Mouse (Mus musculus) lung, embryonic 14.5 days (tissue): ENCODE data around the gene Tbc1d20. TPM values are rescaled to one million over a fixed set of nuclear protein-coding genes. Genes with fewer than 3 reads are reported as not detected.

ENCODE experiments used
- ATAC-seq: fragments of 200-750 bp; cut with Nextera tagmentation; 2 replicates; pipeline ENCODE4 v1.8.0; 2017; ENCODE audit warnings: mild to moderate bottlenecking, moderate TSS enrichment, moderate library complexity; ENCODE audit not compliant: insufficient read depth
- DNase-seq: peaks from one replicate; pipeline ENCODE4 v3.0.0-alpha.2; 2015
- H3K27ac ChIP-seq: fragments of 300-500 bp; sonication (generic); 2 replicates; pipeline ENCODE4 v1.5.1; 2014; ENCODE audit warnings: low read depth, mild to moderate bottlenecking, moderate library complexity
- H3K27me3 ChIP-seq: fragments of 300-500 bp; sonication (generic); 2 replicates; pipeline ENCODE4 v1.6.1; 2014; ENCODE audit warnings: low read length, control low read depth; ENCODE audit not compliant: insufficient read depth
- H3K36me3 ChIP-seq: fragments of 300-500 bp; sonication (generic); 2 replicates; pipeline ENCODE4 v1.6.1; 2014; ENCODE audit warnings: control low read depth; ENCODE audit not compliant: insufficient read depth
- H3K4me1 ChIP-seq: fragments of 300-500 bp; sonication (generic); 2 replicates; pipeline ENCODE4 v1.6.1; 2014; ENCODE audit warnings: antibody characterized with exemption, control low read depth; ENCODE audit not compliant: insufficient read depth
- H3K4me2 ChIP-seq: fragments of 300-500 bp; sonication (generic); 2 replicates; pipeline ENCODE4 v1.6.1; 2014; ENCODE audit warnings: mild to moderate bottlenecking
- H3K4me3 ChIP-seq: fragments of 300-500 bp; sonication (generic); 2 replicates; pipeline ENCODE4 v1.5.1; 2014; ENCODE audit warnings: low read depth, low read length
- H3K9ac ChIP-seq: fragments of 300-500 bp; sonication (generic); 2 replicates; pipeline ENCODE4 v1.6.1; 2014
- H3K9me3 ChIP-seq: fragments of 300-500 bp; sonication (generic); 2 replicates; pipeline ENCODE4 v1.6.1; 2016; ENCODE audit warnings: low read depth, low read length, control low read depth
- CTCF ChIP-seq: IDR thresholded peaks from 2 replicates; pipeline ENCODE4 v1.5.1; 2016; ENCODE audit warnings: antibody characterized with exemption, low read depth
- WGBS: fragments of 180-500 bp; shearing (Covaris S2); extraction: QIAGEN DNeasy Blood & Tissue Kit; methylation state at CpG from one replicate; pipeline ENCODE4 v1.1.7; 2014; 5-methylcytosine and 5-hydroxymethylcytosine counted together
- polyA plus RNA-seq: library from polyadenylated mRNA; unstranded; fragments of >200 nt; fragmentation: Nextera tagmentation; extraction: Ambion mirVana; gene quantifications from 2 replicates; pipeline ENCODE4 v1.2.1, GENCODE M21; 2014

Gene Tbc1d20
- polyA plus RNA-seq, 1 experiment from 2014 or later: 39.4 TPM

- H3K27me3 ChIP-seq: no peaks in the 10 kb centered on the region
- no peak for ATAC-seq
- no peak overlapping the region for H3K4me3 ChIP-seq
- no peaks in the 10 kb centered on the region for H3K9me3 ChIP-seq
- no peak for TF ChIP-seq CTCF
- H3K36me3 ChIP-seq: peaks cover 73% of the 10 kb centered on the region
- H3K9ac ChIP-seq: no peak overlapping the region
- no peaks in the 10 kb centered on the region for H3K4me1 ChIP-seq
- WGBS: 86% methylated on average over 6 of the region's 6 CpGs
- no peak overlapping the region for H3K27ac ChIP-seq
- DNase-seq: no peak
- no peak overlapping the region for H3K4me2 ChIP-seq
Measured at GRCm38 (mm10) chr2:152305480-152305879, 11.9 kb downstream of the Tbc1d20 start.

GRCm38 (mm10) chr2:152307186-152307585 lies 13.6 kb downstream of the Tbc1d20 start:
- WGBS: 83% methylated on average over 3 of the region's 3 CpGs
- no peak for TF ChIP-seq CTCF
- H3K27me3 ChIP-seq: no peaks in the 10 kb centered on the region
- no peak overlapping the region for H3K4me3 ChIP-seq
- H3K4me2 ChIP-seq: no peak overlapping the region
- peaks cover 87% of the 10 kb centered on the region for H3K36me3 ChIP-seq
- DNase-seq: no peak
- ATAC-seq: no peak
- no peaks in the 10 kb centered on the region for H3K9me3 ChIP-seq
- H3K9ac ChIP-seq: no peak overlapping the region
- no peaks in the 10 kb centered on the region for H3K4me1 ChIP-seq
- H3K27ac ChIP-seq: no peak overlapping the region

- Histone ChIP-seq H3K27me3 (no peaks in the 10 kb centered on the region), H3K9me3 (no peaks in the 10 kb centered on the region), H3K4me2 (no peak overlapping the region), H3K4me3 (no peak overlapping the region), H3K36me3 (peaks cover 99% of the 10 kb centered on the region), H3K27ac (no peak overlapping the region), H3K9ac (no peak overlapping the region), H3K4me1 (no peaks in the 10 kb centered on the region)
- TF ChIP-seq CTCF: no peak
- ATAC-seq (no peak), DNase-seq (no peak)
- WGBS: 59% methylated on average over 7 of the region's 7 CpGs
Measured at GRCm38 (mm10) chr2:152312996-152313395, 19.4 kb downstream of the Tbc1d20 start.

GRCm38 (mm10) chr2:152313926-152314325 lies 20.3 kb downstream of the Tbc1d20 start:
- Histone ChIP-seq H3K27me3 (no peaks in the 10 kb centered on the region), H3K4me1 (no peaks in the 10 kb centered on the region), H3K9ac (no peak overlapping the region), H3K27ac (no peak overlapping the region), H3K4me3 (no peak overlapping the region), H3K36me3 (peaks cover 99% of the 10 kb centered on the region), H3K9me3 (no peaks in the 10 kb centered on the region), H3K4me2 (no peak overlapping the region)
- ATAC-seq (no peak), DNase-seq (no peak)
- WGBS: 88% methylated on average over 6 of the region's 6 CpGs
- no peak for TF ChIP-seq CTCF

GRCm38 (mm10) chr2:152317054-152317453 lies 23.4 kb downstream of the Tbc1d20 start:
- no peaks in the 10 kb centered on the region for H3K9me3 ChIP-seq
- H3K27ac ChIP-seq: no peak overlapping the region
- H3K27me3 ChIP-seq: no peaks in the 10 kb centered on the region
- 78% methylated on average over 6 of the region's 6 CpGs for WGBS
- no peak overlapping the region for H3K4me3 ChIP-seq
- no peak for TF ChIP-seq CTCF
- DNase-seq: no peak
- no peak for ATAC-seq
- H3K9ac ChIP-seq: no peak overlapping the region
- H3K4me2 ChIP-seq: no peak overlapping the region
- H3K36me3 ChIP-seq: peaks cover 99% of the 10 kb centered on the region
- no peaks in the 10 kb centered on the region for H3K4me1 ChIP-seq

- no peak overlapping the region for H3K4me3 ChIP-seq
- H3K27ac ChIP-seq: no peak overlapping the region
- peaks cover 98% of the 10 kb centered on the region for H3K36me3 ChIP-seq
- DNase-seq (no peak), ATAC-seq (no peak)
- WGBS: 86% methylated on average over 5 of the region's 5 CpGs
- no peaks in the 10 kb centered on the region for H3K9me3 ChIP-seq
- no peak for TF ChIP-seq CTCF
- no peaks in the 10 kb centered on the region for H3K4me1 ChIP-seq
- H3K27me3 ChIP-seq: no peaks in the 10 kb centered on the region
- H3K9ac ChIP-seq: no peak overlapping the region
- H3K4me2 ChIP-seq: no peak overlapping the region
Measured at GRCm38 (mm10) chr2:152321558-152321957, 27.9 kb downstream of the Tbc1d20 start.

- H3K36me3 ChIP-seq: peaks cover 98% of the 10 kb centered on the region
- H3K4me3 ChIP-seq: no peak overlapping the region
- H3K9me3 ChIP-seq: no peaks in the 10 kb centered on the region
- H3K9ac ChIP-seq: no peak overlapping the region
- H3K27me3 ChIP-seq: no peaks in the 10 kb centered on the region
- H3K4me2 ChIP-seq: no peak overlapping the region
- no peak for TF ChIP-seq CTCF
- H3K4me1 ChIP-seq: no peaks in the 10 kb centered on the region
- DNase-seq: no peak
- 92% methylated on average over 6 of the region's 6 CpGs for WGBS
- ATAC-seq: no peak
- no peak overlapping the region for H3K27ac ChIP-seq
Measured at GRCm38 (mm10) chr2:152322198-152322597, 28.6 kb downstream of the Tbc1d20 start.

- Histone ChIP-seq H3K27ac (no peak overlapping the region), H3K4me2 (no peak overlapping the region), H3K4me1 (no peaks in the 10 kb centered on the region), H3K9ac (no peak overlapping the region), H3K36me3 (peaks cover 90% of the 10 kb centered on the region), H3K27me3 (no peaks in the 10 kb centered on the region), H3K9me3 (no peaks in the 10 kb centered on the region), H3K4me3 (no peak overlapping the region)
- ATAC-seq: no peak
- 94% methylated on average over 14 of the region's 14 CpGs for WGBS
- no peak for DNase-seq
- no peak for TF ChIP-seq CTCF
Measured at GRCm38 (mm10) chr2:152323971-152324370, 30.3 kb downstream of the Tbc1d20 start.
